Mouse (Mus musculus) forebrain, postnatal 0 days (tissue): Measurements from ENCODE around the gene E330021D16Rik. TPM values are rescaled to one million over a fixed set of nuclear protein-coding genes. Genes with fewer than 3 reads are reported as not detected.

Source experiments
- ATAC-seq: fragments of 200-750 bp; cut with Nextera tagmentation; 2 replicates; pipeline ENCODE4 v1.8.0; 2017; ENCODE audit warnings: mild to moderate bottlenecking, moderate library complexity
- DNase-seq: peaks from one replicate; pipeline ENCODE4 v3.0.0-alpha.2; 2015
- H3K27ac ChIP-seq: fragments of 300-500 bp; sonication (generic); 2 replicates; pipeline ENCODE4 v1.5.1; 2014; ENCODE audit warnings: low read depth, mild to moderate bottlenecking, antibody characterized with exemption, low read length, moderate library complexity, mixed read lengths
- H3K27me3 ChIP-seq: fragments of 300-500 bp; sonication (generic); 2 replicates; pipeline ENCODE4 v1.6.1; 2014; ENCODE audit warnings: mild to moderate bottlenecking, low read length, mixed read lengths; ENCODE audit not compliant: insufficient read depth
- H3K36me3 ChIP-seq: fragments of 300-500 bp; sonication (generic); 2 replicates; pipeline ENCODE4 v1.6.1; 2014; ENCODE audit warnings: mild to moderate bottlenecking, moderate library complexity; ENCODE audit not compliant: insufficient read depth
- H3K4me1 ChIP-seq: fragments of 300-500 bp; sonication (generic); 2 replicates; pipeline ENCODE4 v1.6.1; 2014; ENCODE audit warnings: antibody characterized with exemption; ENCODE audit not compliant: insufficient read depth
- H3K4me2 ChIP-seq: fragments of 300-500 bp; sonication (generic); 2 replicates; pipeline ENCODE4 v1.6.1; 2014; ENCODE audit warnings: low read depth, mild to moderate bottlenecking, moderate library complexity
- H3K4me3 ChIP-seq: fragments of 300-500 bp; sonication (generic); 2 replicates; pipeline ENCODE4 v1.5.1; 2014; ENCODE audit warnings: low read depth, low read length, mixed read lengths
- H3K9ac ChIP-seq: fragments of 300-500 bp; sonication (generic); 2 replicates; pipeline ENCODE4 v1.6.1; 2014; ENCODE audit warnings: mild to moderate bottlenecking
- H3K9me3 ChIP-seq: fragments of 300-500 bp; sonication (generic); 2 replicates; pipeline ENCODE4 v1.6.1; 2016; ENCODE audit warnings: low read length
- CTCF ChIP-seq: sonication (generic); IDR thresholded peaks from 2 replicates; pipeline ENCODE4 v1.5.1; 2016; ENCODE audit warnings: antibody characterized with exemption, control low read depth, low read depth
- WGBS: fragments of 180-500 bp; shearing (Covaris S2); extraction: QIAGEN DNeasy Blood & Tissue Kit; methylation state at CpG from one replicate; pipeline ENCODE4 v1.1.7; 2014; 5-methylcytosine and 5-hydroxymethylcytosine counted together
- polyA plus RNA-seq: library from polyadenylated mRNA; unstranded; fragments of >200 nt; fragmentation: Nextera tagmentation; extraction: Ambion mirVana; gene quantifications from 2 replicates; pipeline ENCODE4 v1.2.1, GENCODE M21; 2015
- total RNA-seq: library from RNA; depleted of rRNA; stranded (reverse); fragments of >200 nt; gene quantifications from 2 replicates; pipeline ENCODE4 v1.2.3, GENCODE M21; 2014; rRNA removed

The E330021D16Rik gene
- total and polyA plus RNA-seq, 2 experiments from 2014 or later: 0.29 TPM; not detected in 1

GRCm38 (mm10) chr6:136364008-136364407, 51.4 kb downstream of the E330021D16Rik start:
- no peaks in the 10 kb centered on the region for H3K27me3 ChIP-seq
- H3K9me3 ChIP-seq: no peaks in the 10 kb centered on the region
- H3K4me2 ChIP-seq: peak overlapping the region; percentile 11; the same call in 1 of the 2 replicates
- WGBS: 36% methylated on average over 4 of the region's 4 CpGs
- H3K9ac ChIP-seq: no peak overlapping the region
- peak overlapping the region; percentile 51 for H3K27ac ChIP-seq
- DNase-seq (no peak), ATAC-seq (0 out of 2 replicates have a peak, but pooled peaks have one; percentile 8)
- H3K36me3 ChIP-seq: no peaks in the 10 kb centered on the region
- peaks cover 8% of the 10 kb centered on the region; the same call in 1 of the 2 replicates for H3K4me1 ChIP-seq
- no peak overlapping the region for H3K4me3 ChIP-seq
- TF ChIP-seq CTCF: no peak

DNA sequence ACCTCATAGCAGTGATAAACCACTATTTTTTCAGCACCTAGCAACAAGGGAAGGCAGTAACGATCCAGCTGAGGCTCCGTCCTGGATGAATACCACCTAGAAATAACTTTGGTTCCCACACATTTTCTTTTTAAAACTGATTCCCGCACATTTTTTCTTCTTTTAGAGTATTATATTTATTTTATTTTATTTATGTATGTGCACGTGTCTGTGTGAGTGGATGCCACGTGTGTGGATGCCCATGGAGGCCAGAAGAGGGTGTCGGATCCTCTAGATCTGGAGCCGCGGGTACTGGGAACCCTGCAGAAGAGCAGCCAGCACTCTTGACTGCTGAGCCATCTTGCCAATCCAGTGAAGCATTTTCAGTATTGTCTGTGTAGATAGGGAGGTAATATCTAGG, 52.1 kb downstream of the E330021D16Rik start:
- 77% methylated on average over 8 of the region's 8 CpGs for whole genome bisulfite sequencing
- H3K9me3 ChIP-seq: no peaks in the 10 kb centered on the region
- peaks cover 8% of the 10 kb centered on the region; the same call in 1 of the 2 replicates for H3K4me1 ChIP-seq
- no peaks in the 10 kb centered on the region for H3K27me3 ChIP-seq
- no peak overlapping the region for H3K4me2 ChIP-seq
- DNase-seq: no peak
- no peak overlapping the region for H3K27ac ChIP-seq
- no peaks in the 10 kb centered on the region for H3K36me3 ChIP-seq
- ATAC-seq: no peak
- no peak for TF ChIP-seq CTCF
- H3K9ac ChIP-seq: no peak overlapping the region
- no peak overlapping the region for H3K4me3 ChIP-seq

DNA sequence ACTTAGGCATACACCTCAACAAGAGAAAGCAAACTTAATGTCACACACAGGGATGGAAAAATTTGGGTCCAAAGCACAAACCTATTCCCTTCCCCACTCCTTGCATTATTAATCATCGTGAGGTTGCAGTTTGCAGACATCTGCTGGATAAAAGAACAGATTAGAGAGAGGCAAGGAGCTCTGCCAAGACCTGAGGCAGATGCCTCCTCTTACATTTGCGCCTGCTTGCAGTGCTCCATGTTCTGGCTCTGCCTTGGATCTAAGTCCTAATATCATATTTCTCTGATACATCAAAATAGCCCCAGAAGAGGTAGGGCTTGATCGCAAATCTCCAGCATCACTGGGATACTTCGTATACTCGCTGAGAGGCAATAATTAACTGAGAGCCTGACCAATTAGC, 56.9 kb downstream of the E330021D16Rik start:
- no peaks in the 10 kb centered on the region for H3K36me3 ChIP-seq
- H3K9ac ChIP-seq: no peak overlapping the region
- H3K4me2 ChIP-seq: no peak overlapping the region
- no peak overlapping the region for H3K4me3 ChIP-seq
- H3K27me3 ChIP-seq: no peaks in the 10 kb centered on the region
- TF ChIP-seq CTCF: no peak
- H3K27ac ChIP-seq: no peak overlapping the region
- DNase-seq: no peak
- H3K4me1 ChIP-seq: 0 out of 2 replicates have a peak, but pooled peaks cover under 1% of the 10 kb centered on the region
- no peak for ATAC-seq
- 58% methylated on average over 5 of the region's 5 CpGs for WGBS
- H3K9me3 ChIP-seq: no peaks in the 10 kb centered on the region

DNA sequence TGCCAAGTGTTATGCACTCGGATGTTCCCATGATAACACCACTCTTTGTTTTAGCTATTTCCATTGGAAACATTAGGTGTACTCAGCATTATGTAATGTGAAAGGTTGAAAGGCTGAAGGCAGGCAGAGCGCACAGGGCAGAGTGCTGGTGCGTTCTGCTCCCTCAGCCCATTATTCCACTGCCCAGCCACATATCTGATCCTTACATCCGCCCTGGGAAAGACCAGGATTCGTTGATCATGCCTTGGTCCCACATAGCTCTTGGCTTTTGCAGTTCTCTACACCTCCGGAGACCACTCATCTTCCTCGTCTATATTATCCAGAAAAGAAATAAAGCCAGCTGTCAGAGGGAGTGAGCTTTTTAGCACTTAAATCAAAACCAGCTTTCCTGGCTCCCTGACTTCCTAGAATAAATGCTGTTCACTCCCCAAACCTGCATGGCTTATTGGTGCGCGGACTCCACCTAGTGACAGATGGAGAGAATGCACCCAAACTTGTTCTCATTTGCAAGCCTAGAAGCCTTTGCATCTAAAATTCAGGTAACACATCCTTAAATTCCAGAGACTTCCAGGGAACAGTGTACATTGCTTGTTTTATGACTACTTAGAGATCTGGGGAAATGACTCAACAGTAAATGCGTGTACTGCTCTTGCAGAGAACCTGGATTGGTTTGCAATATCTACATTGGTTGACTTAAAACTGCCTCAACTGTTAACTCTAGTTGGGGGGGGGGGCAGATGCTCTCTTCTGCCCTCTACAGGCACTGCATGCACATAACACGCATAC, 61.8 kb downstream of the E330021D16Rik start:
- no peak overlapping the region for H3K4me3 ChIP-seq
- no peak overlapping the region for H3K4me2 ChIP-seq
- DNase-seq: peak; percentile 95
- no peaks in the 10 kb centered on the region for H3K27me3 ChIP-seq
- no peak overlapping the region for H3K27ac ChIP-seq
- peak; percentile 79 for ATAC-seq
- WGBS: 40% methylated on average over 11 of the region's 11 CpGs
- no peaks in the 10 kb centered on the region for H3K36me3 ChIP-seq
- H3K9me3 ChIP-seq: no peaks in the 10 kb centered on the region
- peak; percentile 94 for TF ChIP-seq CTCF
- 0 out of 2 replicates have a peak, but pooled peaks cover 4% of the 10 kb centered on the region for H3K4me1 ChIP-seq
- 0 out of 2 replicates have a peak overlapping the region, but pooled peaks have one; percentile 6 for H3K9ac ChIP-seq

Other genes starting within 250 kb of the E330021D16Rik start
- gene Grin2b, start 242.1 kb downstream of the E330021D16Rik start, total RNA-seq: 57.9 and 66.6 TPM in 2 replicates
- gene Grin2b, start 242.1 kb downstream of the E330021D16Rik start, polyA plus RNA-seq: 62.5 and 102 TPM in 2 replicates
- 0.14 TPM in 1 of 2 replicates, not detected in the other for gene Gm8994, start 88.0 kb downstream of the E330021D16Rik start, total RNA-seq
- not detected in 2 replicates for gene Gm8994, start 88.0 kb downstream of the E330021D16Rik start, polyA plus RNA-seq
- 35.0 and 54.8 TPM in 2 replicates for gene Atf7ip, start 90.6 kb upstream of the E330021D16Rik start, total RNA-seq
- gene Atf7ip, start 90.6 kb upstream of the E330021D16Rik start, polyA plus RNA-seq: 12.6 and 23.5 TPM in 2 replicates
- gene Plbd1, start 246.4 kb upstream of the E330021D16Rik start, total RNA-seq: 0.19 TPM in 1 of 2 replicates, not detected in the other
- 0.26 and 0.40 TPM in 2 replicates for gene Plbd1, start 246.4 kb upstream of the E330021D16Rik start, polyA plus RNA-seq